Mouse (Mus musculus) ES-Bruce4 (cell line): ENCODE results near the gene Med29.

Experiments used
- CTCF ChIP-seq: IDR thresholded peaks from one replicate; pipeline ENCODE4 v1.8.1; 2011; ENCODE audit warnings: low read depth, low read length
- POLR2A ChIP-seq: IDR thresholded peaks from one replicate; pipeline ENCODE4 v1.8.1; 2011; ENCODE audit warnings: low read length; ENCODE audit not compliant: insufficient read depth

DNA sequence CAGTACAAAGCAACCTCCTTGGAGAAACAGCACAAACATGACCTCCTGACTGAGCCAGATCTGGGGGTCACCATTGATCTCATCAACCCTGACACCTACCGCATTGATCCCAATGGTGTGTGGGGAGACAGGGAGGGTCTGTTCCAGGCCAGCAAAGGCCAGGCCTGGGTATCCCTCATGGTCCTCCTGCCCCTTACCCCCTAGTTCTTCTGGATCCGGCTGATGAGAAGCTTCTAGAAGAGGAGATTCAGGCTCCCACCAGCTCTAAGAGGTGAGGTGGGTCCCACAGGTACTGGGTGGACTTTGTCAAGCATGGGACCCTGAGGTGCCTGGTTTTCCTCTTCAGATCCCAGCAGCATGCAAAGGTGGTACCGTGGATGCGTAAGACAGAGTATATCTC lies 2.9 kb upstream of the Med29 start:
- TF ChIP-seq POLR2A (no peak), CTCF (no peak)
